Mouse (Mus musculus): ENCODE results near the gene Cd2ap. TPM values are rescaled to one million over a fixed set of nuclear protein-coding genes. Genes with fewer than 3 reads are reported as not detected.

The Cd2ap gene
- total and polyA plus RNA-seq, 3 experiments, result 18.8 to 36.3 (median 26.1) TPM

DNA sequence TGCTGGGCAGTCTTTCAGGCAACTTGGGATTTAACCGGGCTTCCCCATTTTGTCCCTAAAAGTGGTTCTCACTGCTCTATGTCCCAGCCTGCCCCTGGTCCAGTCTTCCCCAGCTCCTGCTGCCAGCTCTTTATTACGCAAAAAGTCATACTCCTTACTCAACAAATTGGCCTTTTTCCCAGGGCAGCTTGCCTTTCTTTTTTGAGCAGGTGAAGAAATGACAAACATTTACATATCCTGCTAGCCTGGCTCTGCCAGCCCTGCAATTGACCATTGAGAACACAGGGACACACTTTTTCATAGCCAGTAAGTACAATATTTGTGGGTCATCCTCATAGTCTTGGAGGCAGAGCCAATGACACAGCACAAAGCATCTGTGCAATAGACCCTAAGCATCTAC, 124.3 kb downstream of the Cd2ap start:
- no peak overlapping the region for H3K4me2 ChIP-seq (ENCODE audit: insufficient read depth, low read depth, poor library complexity, severe bottlenecking)
- no peak overlapping the region for H3K4me3 ChIP-seq (replicated peaks in 1 of 3; ENCODE audit: low read depth in 2 of 3, low read length in 2 of 3, poor library complexity in 1 of 3)
- H3K27me3 ChIP-seq (replicated peaks), result peaks cover 1% of the 10 kb centered on the region
- DNase-seq (ENCODE audit: extremely low read depth), result no peak
- H3K27ac ChIP-seq (ENCODE audit: insufficient read depth, low read depth), result no peak overlapping the region
- H3K4me1 ChIP-seq (ENCODE audit: control insufficient read depth in 1 of 2, insufficient read depth in 2 of 2), result no peaks in the 10 kb centered on the region
- H3K9me3 ChIP-seq (replicated peaks; ENCODE audit: low read length), result no peaks in the 10 kb centered on the region
- no peaks in the 10 kb centered on the region for H3K79me2 ChIP-seq (replicated peaks; ENCODE audit: control insufficient read depth, extremely low read depth, insufficient read depth, poor library complexity, severe bottlenecking)
- TF ChIP-seq USF1 (IDR thresholded peaks at IDR 0.05; ENCODE audit: low read depth, low read length), result no peak
- TF ChIP-seq MAZ (IDR thresholded peaks at IDR 0.05; ENCODE audit: low read depth, low read length), result no peak
- TF ChIP-seq POLR2A (IDR thresholded peaks at IDR 0.05; ENCODE audit: low read depth, low read length), result no peak
- in situ Hi-C loops (cut with MboI; ENCODE audit: low pct_ligation_motif_present, low pct_unique_long_range_greater_than_20kb, low sequenced_read_pairs), result no loop called here
- no peak overlapping the region for H3K9ac ChIP-seq (ENCODE audit: insufficient read depth, low read depth)
- dilution Hi-C loops (cut with MboI; ENCODE audit: extremely low pct_ligation_motif_present, extremely low pct_unique_long_range_greater_than_20kb, low sequenced_read_pairs), result no loop called here
- H3K36me3 ChIP-seq (replicated peaks in 1 of 2; ENCODE audit: control insufficient read depth in 1 of 2, insufficient read depth in 1 of 2, low read length in 1 of 2), result no peaks in the 10 kb centered on the region

DNA sequence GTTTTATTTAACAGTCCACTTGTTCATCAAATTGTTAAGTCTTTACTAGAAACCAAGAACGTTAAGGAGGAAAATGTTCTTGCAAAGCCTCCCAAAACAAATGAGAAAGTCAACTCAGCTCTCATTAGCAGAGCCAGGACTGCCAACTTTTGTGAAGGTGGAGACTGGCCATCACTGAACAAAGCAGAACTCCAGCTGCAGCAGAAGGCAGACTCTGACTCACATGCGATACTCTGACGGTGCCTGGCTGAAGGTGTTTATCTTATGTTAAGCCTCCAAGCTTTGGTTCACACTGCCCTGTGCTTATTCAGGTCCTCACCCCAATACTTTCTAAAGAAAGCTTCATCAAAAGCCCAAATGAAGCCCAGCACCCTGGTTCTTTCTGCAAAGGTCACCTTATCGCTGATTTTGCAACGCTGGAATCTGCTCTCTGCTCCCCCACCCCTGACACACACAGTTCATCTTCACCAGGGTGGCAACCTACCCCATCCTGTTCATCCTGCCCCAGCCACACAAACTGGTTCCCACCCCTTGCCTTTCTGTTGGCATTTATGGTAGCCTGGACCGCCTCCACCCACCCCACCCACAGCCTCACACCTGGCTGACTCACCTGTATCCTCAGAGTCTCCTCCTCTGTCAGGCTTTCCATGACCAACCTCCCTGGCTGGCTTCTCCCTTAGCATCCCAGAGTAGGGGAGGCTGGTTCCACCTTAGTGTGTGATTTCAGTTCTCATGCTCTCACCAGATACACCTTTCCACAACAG, 130.6 kb downstream of the Cd2ap start:
- DNase-seq (ENCODE audit: extremely low read depth), result no peak
- H3K4me3 ChIP-seq (replicated peaks in 1 of 3; ENCODE audit: low read depth in 2 of 3, low read length in 2 of 3, poor library complexity in 1 of 3), result no peak overlapping the region
- peaks cover 1% of the 10 kb centered on the region for H3K27me3 ChIP-seq (replicated peaks)
- no peak overlapping the region for H3K9ac ChIP-seq (ENCODE audit: insufficient read depth, low read depth)
- dilution Hi-C loops (cut with MboI; ENCODE audit: extremely low pct_ligation_motif_present, extremely low pct_unique_long_range_greater_than_20kb, low sequenced_read_pairs), result no loop called here
- H3K4me2 ChIP-seq (ENCODE audit: insufficient read depth, low read depth, poor library complexity, severe bottlenecking), result no peak overlapping the region
- no peaks in the 10 kb centered on the region for H3K36me3 ChIP-seq (replicated peaks in 1 of 2; ENCODE audit: control insufficient read depth in 1 of 2, insufficient read depth in 1 of 2, low read length in 1 of 2)
- in situ Hi-C loops (cut with MboI; ENCODE audit: low pct_ligation_motif_present, low pct_unique_long_range_greater_than_20kb, low sequenced_read_pairs), result no loop called here
- TF ChIP-seq KAT2A (IDR thresholded peaks at IDR 0.05; ENCODE audit: insufficient replicate concordance, low read length), result no peak
- no peak for TF ChIP-seq MYC (IDR thresholded peaks at IDR 0.05; ENCODE audit: low read depth, low read length)
- TF ChIP-seq MAFK (IDR thresholded peaks at IDR 0.05; ENCODE audit: insufficient replicate concordance, low read length), result no peak
- TF ChIP-seq USF1 (IDR thresholded peaks at IDR 0.05; ENCODE audit: low read depth, low read length), result no peak
- no peak for TF ChIP-seq MAZ (IDR thresholded peaks at IDR 0.05; ENCODE audit: low read depth, low read length)
- no peak for TF ChIP-seq NELFE (IDR thresholded peaks at IDR 0.05; ENCODE audit: low read depth, low read length)
- TF ChIP-seq HCFC1 (IDR thresholded peaks at IDR 0.05; ENCODE audit: low read depth, low read length), result no peak
- no peak for TF ChIP-seq PAX5 (IDR thresholded peaks at IDR 0.05; ENCODE audit: low read length)
- no peak for TF ChIP-seq USF2 (conservative IDR thresholded peaks at IDR 0.05; ENCODE audit: low read depth, low read length)
- no peak for TF ChIP-seq ETS1 (conservative IDR thresholded peaks at IDR 0.05; ENCODE audit: low read depth, low read length)
- TF ChIP-seq CHD2 (IDR thresholded peaks at IDR 0.05; ENCODE audit: low read length), result no peak
- TF ChIP-seq ELF1 (IDR thresholded peaks at IDR 0.05; ENCODE audit: low read depth, low read length), result no peak
- no peaks in the 10 kb centered on the region for H3K4me1 ChIP-seq (ENCODE audit: control insufficient read depth in 1 of 2, insufficient read depth in 2 of 2)
- no peak overlapping the region for H3K27ac ChIP-seq (ENCODE audit: insufficient read depth, low read depth)
- no peaks in the 10 kb centered on the region for H3K9me3 ChIP-seq (replicated peaks; ENCODE audit: low read length)
- H3K79me2 ChIP-seq (replicated peaks; ENCODE audit: control insufficient read depth, extremely low read depth, insufficient read depth, poor library complexity, severe bottlenecking), result no peaks in the 10 kb centered on the region

Other genes starting within 250 kb of the Cd2ap start
- not detected in 2 replicates for gene Adgrf4, start 184.4 kb downstream of the Cd2ap start, total RNA-seq (2012; rRNA removed)
- gene Adgrf4, start 184.4 kb downstream of the Cd2ap start, total RNA-seq (2014; rRNA removed), result not detected in 2 replicates
- gene Adgrf4, start 184.4 kb downstream of the Cd2ap start, polyA plus RNA-seq (2012; ENCODE audit: insufficient read length, low read depth), result not detected in 2 replicates
- gene Adgrf2, start 134.5 kb downstream of the Cd2ap start, total RNA-seq (2012; rRNA removed), result not detected in 2 replicates
- 0.11 TPM in 1 of 2 replicates, not detected in the other for gene Adgrf2, start 134.5 kb downstream of the Cd2ap start, total RNA-seq (2014; rRNA removed)
- not detected in 2 replicates for gene Adgrf2, start 134.5 kb downstream of the Cd2ap start, polyA plus RNA-seq (2012; ENCODE audit: insufficient read length, low read depth)
- gene Tnfrsf21, start 139.9 kb upstream of the Cd2ap start, total RNA-seq (2012; rRNA removed), result not detected in 2 replicates
- 0.14 TPM in 1 of 2 replicates, not detected in the other for gene Tnfrsf21, start 139.9 kb upstream of the Cd2ap start, total RNA-seq (2014; rRNA removed)
- gene Tnfrsf21, start 139.9 kb upstream of the Cd2ap start, polyA plus RNA-seq (2012; ENCODE audit: insufficient read length, low read depth), result 0.10 and 0.14 TPM in 2 replicates